Mouse (Mus musculus): ENCODE measurements around the gene Gbp5.

Gbp5 gene

DNA sequence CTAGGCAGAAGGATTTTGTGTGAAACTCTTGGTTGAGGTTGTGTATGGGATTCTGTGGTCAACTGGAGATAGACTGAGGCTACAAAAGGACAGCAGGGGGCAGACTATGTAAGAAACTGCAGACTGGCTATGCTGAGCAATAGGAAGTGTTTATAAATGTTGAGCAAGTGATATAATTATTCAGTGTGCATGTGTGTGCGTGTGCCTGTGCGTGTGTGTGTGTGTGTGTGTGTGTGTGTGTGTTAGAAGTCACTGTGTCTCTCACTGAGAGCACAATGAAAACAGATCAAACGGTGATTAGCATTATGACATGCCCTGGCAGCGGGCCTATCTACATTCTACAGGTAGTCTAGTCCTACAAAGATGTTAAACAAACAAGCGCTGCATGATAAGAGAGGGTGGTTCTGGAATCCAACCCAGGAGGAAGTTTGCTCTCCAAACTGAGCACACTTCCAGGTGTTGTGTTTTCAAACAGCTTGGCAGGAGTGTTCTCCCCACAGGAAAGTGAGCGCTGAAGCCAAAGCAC is at the start of gene Gbp5:
Gbp5 (plus strand) TSS at position 443 of the 526 bp plus-strand sequence.
- DNase-seq (ENCODE audit: low read depth): no peak

DNA sequence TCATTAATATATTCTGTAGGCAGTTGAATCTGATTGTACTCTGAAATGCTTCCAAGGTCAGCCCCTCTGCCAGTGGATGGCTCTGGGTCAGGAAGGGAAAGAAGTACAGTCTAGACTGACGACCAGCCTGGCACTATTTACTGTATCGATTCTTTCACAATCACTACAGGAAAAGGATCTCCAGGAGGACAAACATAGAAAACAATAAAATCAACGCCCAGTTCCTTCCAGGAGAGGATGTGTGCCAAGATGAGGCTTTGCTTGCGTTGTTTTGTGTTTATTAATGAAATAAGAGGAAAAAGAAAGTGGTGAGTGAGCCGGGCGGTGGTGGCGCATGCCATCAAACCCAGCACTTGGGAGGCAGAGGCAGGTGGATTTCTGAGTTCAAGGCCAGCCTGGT is 39.6 kb upstream of the Gbp5 start:
- DNase-seq (ENCODE audit: low read depth): no peak

DNA sequence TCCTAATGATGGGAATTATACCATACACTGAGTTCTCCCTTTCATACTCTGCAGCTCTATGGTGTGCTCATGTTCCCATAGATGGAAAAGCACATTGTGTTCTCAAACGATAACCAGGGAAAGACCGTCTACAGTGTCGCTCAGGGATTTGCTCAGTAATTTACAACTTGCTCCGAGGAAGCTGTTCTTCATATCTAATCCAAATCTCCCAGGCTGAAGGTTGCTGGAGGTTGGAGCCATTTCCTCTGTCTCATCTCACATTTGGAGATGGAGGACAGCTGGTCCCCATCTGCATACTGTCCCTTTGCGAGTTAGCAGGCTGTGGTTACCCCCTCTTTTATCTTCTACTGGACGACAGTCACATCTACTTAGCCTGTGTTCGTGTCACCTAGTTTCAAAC is 34.5 kb upstream of the Gbp5 start:
- no peak for DNase-seq (ENCODE audit: low read depth)

DNA sequence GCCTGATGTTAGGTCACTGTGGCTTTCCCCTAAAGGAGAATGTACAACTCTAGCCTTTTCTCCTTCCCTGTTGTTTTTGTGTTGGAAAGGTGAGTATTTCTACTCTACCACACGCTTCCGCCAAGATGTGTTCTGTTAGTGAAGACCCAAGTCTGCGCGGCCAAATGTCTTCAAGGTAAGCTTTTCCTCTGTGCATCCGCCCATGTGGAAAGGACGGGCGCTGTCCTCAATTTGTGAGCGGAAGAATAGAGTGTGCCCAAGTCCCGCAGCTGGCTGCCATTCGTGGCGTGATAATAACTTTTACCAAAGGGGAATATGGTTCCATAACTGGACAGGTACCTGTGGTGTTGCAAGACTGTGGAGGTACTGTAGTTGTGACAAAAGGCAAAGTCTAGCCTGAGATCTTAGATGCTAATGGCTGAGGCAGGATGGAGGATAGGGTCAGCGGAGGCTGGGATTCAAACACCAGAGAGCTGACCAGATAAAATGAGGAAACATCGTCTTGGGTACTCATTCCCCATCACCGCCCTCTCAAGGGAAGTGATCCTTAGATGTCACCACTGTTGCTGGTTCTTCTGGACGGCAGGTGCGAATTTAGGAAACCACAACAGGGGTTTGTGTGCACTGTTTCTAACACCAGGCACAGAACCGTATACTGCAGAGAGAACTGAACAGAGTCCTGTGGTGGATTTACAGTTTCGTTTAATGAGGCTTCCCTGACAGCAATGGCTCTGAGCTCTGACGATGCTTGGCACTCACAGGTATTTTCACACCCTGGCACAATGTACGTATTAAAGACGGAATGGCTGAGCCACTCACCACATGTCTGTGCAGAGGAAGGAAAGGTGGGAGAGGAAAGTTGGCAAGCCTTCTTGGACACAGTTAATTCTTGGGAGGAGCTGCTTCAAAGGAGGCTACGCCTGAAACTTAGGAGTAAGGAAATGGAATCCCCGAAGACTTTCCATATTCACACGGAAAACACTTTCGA is 30.7 kb upstream of the Gbp5 start:
- DNase-seq (ENCODE audit: low read depth): no peak

DNA sequence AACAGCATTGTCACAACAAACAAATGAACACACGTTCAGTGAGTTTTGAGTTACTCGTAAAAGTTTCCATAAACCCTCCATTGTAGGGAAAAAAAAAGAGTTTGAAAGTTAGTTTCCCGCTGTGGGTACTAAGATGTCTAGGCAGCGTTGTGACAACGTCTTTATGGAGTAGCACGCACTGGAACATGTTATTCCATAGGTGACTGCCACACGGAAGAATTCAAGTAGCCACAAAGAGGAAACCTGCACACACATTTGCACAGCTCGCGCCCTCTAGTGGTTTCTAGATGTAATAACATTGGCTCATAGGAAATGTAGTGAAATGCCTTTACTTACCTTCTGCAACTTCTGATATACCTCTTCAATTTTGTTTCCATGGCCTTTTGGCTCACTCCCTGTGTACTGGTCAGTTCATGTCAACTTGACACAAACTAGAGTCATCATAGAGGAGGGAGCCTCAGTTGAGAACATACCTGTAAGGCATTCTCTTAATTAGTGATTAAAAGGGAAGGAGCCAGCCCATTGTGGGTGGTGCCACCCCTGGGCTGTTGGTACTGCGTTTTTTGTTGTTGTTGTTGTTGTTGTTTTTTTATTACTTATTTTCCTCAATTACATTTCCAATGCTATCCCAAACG is 19.3 kb upstream of the Gbp5 start:
- DNase-seq (ENCODE audit: low read depth): no peak

DNA sequence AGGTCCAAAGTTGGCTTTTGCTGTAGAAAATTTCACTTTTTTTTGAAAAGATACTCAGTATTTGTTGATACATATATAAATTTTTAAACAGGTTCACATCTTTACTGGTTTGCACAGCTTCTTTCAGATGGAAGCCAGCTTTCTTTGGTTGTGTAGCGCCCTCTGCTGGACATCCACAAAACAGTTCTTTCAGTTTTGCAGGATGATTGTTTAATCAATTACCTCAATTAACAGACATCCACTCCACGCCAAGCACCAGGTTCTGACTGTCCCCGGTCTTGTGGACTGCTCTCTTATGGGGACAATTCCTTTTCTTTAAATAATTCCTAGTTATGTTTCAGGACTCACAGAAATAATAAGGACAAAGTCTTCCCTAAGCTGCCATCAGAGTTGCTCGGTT is 17.9 kb upstream of the Gbp5 start:
- no peak for DNase-seq (ENCODE audit: low read depth)

DNA sequence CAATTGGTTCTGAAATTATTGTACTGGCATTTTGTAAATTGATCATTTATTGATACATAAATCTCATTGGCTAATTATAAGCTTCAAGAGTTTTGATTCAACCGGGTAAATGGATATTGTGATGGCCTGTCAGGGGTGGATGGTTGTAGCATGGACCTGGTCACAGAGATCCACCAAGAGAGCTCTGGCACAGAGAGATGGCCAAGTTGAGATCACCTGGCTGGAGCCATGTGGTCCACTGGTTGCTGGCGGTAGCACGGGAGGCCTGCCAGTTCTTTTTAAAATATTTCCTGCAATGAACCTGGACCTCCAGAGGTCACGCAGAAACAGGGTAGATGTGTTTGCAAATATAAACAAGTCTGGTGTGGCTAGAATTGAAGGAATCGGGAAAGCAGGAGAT is 15.9 kb upstream of the Gbp5 start:
- no peak for DNase-seq (ENCODE audit: low read depth)

DNA sequence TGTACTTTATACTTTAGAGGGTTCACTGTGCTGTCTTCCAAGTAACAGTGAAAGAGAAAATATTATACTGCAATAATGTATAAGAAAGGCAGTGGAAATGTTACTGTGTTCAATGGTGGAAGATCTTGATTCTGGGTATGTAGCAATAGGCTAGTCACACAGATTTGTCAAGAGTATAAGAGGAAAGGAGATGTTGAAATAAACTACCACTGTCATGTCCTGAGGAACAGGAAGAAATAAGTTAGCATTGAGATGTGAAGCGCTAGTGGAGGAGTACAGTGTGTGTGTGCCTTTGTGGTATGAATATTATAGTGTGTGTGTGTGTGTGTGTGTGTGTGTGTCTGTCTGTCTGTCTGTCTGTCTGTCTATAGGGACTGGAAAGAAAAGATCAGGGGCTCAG is 15.4 kb upstream of the Gbp5 start:
- no peak for DNase-seq (ENCODE audit: low read depth)

DNA sequence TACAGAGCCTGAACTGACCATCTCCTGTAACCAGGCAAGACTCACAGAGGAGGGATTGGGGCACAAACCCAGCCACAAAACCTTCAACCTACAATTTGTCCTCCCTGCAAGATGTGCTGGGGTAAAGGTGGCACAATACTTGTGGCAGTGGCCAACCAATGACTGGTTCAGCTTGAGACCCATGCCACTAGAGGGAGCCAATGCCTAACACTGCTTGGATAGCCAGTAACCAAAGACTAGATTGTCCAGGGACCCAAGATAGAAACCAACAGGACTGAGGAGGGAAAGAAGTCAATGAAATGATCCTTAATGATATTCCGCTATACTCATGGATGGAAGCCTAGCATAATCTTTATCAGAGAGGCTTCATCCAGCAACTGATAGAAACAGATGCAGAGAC is 3.3 kb upstream of the Gbp5 start:
- DNase-seq (ENCODE audit: low read depth): no peak

DNA sequence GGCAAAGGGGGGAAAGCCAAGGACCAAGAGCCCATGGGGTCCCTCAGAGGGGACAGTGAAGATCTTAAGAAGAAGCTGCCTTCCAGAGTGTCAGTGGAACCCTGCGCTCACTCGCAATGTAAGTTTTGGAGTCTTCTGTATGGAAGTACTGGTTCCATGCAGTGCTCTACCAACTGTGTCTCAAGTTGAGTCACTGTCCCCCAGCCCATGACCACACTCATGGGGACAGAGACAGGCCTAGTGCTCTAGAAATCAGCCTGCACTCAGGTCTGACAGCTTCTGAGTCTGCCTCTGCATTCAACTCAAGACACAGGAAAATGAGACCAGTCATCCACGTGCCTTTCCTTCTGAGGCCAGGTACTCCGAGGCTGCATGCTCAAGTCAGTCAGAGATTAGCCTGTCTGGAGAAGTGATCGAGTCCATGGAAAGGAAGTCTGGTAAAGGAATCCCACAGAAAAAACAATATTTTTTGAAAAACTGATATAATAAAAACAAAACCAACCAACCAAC is 1.4 kb downstream of the Gbp5 start:
- no peak for DNase-seq (ENCODE audit: low read depth)

DNA sequence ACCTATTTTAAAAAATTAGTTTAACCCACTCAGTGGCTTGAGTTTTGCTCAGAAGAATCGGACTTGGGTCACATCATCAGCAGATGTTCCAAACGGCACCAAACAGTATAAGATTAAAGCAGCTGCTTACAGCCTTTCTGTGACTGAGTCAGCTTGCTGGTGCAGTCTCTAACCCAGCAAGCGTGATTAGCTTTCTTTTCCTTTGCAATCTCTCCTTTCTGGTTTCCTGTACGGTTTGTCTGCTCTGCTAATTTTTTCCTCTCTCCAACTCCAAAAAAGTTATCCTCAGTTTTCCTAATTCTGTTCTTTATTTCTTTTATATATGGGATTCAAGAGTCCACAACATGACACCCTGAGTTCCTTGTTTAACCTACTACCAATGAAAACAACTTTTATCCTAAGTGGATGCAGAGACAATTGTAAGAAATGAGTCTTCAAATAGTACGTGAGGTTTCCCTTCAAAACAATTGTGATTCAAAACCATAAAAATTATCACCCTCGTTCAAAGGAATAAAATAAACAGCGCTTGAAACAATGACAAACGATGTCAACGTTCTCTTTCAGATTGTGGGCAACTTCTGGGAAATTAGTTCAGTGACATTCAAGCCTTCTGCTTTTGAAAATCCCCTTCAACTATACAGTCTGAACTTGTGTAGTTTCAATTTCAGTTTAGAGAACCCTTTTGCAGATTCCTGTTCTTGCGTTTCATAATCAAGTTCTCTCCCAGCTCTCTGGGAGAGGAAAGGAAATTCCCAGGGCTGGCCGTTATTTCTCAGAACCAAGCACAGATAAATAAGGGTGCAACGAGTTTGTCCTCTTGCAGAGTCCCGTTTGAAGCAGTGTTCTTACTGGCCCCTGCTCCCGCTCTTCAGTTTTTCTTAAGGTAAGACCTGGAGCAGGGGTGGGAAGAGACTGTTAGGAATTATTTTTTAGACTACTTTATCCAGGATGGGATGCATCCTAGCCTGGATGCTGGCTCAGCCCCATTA is 2.6 kb downstream of the Gbp5 start:
- DNase-seq (ENCODE audit: low read depth): no peak

DNA sequence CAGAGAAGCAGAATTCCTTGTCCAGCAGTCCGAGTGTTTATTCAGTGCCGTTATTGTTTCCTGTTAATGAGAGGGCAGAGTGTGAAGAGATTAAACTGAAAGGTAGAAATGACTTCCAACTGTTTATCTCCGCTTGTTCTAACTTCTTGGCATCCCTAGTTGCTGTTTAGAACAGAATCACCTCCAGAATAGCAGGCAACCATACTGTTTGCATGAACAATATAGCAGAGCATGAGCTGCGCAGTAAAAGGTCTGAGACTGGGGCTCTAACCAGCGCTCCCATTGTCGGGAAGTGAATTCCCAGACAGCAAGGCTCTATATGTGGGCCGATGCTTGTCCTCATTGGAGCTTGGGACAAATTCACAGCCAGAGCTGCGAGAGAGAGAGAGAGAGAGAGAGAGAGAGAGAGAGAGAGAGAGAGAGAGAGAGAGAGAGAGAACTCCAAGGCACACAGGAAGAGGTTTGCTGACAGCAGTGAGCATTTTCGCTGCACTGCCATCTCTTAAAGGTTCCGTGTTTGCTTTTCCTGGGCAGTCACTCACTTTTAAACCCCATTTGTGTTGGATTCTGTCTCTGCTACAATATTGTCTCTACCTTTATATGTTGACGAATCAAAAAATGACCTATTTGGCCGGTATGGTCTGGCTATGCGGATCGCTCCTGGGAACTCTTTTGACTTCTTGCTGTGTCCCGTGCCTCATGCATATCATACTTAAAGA is 3.5 kb downstream of the Gbp5 start:
- no peak for DNase-seq (ENCODE audit: low read depth)

DNA sequence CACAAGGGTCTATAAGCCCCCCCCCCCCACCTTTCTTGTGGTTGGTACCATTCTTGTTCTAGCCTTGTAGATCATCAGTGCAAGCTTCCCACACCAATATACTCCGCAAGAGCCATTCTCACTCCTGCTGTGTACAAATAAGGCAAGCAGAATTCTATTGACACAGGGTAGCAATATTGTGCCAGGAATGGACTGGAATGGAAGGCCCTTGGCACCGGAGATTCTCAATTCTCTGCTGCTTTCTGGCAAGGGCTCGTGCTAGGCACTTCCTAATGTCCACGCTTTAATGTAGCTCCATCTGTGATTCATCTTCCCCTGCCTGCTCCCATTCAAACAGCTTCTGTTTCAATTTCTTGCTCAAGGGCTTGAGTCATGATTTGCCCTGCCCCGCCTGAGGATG is 5.2 kb downstream of the Gbp5 start:
- DNase-seq (ENCODE audit: low read depth): no peak

DNA sequence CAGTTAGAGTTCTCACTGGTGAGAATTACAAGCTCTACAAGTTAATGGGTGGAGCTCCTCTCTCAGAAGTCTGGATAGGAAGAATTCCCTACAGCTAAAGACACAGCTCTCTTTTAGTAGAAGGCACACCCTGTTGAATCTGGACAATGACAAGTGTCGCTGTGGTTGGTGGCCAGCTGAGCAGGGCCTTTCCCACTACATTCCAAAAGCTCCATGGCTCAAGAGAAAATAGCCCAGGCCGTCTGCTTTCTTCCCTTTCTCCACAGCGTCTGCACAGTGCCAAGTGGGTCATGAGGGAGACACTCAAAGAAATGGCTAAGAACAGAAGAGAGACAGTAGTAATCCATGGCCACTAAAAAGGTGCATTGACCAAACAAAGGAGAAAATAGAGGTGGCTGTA is 34.3 kb downstream of the Gbp5 start:
- DNase-seq (ENCODE audit: low read depth): no peak

DNA sequence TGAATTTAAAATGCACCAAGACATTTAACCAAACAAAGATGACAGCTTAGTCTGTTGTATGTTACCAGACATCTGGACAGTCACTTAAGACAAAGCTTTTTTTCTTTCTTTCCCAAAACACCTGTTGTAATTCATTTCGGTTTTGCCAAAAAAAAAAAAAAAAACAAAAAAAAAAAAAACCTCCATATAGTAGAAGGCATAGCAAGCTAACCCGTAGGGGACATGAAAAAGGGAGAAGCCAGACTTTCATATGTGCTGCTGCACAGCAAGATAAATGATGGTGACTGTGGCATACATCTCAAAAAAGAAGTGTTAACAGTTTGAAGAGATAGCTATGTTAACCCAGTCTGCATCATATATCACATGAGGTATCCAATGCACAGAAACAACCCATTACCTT is 35.8 kb downstream of the Gbp5 start:
- no peak for DNase-seq (ENCODE audit: low read depth)

DNA sequence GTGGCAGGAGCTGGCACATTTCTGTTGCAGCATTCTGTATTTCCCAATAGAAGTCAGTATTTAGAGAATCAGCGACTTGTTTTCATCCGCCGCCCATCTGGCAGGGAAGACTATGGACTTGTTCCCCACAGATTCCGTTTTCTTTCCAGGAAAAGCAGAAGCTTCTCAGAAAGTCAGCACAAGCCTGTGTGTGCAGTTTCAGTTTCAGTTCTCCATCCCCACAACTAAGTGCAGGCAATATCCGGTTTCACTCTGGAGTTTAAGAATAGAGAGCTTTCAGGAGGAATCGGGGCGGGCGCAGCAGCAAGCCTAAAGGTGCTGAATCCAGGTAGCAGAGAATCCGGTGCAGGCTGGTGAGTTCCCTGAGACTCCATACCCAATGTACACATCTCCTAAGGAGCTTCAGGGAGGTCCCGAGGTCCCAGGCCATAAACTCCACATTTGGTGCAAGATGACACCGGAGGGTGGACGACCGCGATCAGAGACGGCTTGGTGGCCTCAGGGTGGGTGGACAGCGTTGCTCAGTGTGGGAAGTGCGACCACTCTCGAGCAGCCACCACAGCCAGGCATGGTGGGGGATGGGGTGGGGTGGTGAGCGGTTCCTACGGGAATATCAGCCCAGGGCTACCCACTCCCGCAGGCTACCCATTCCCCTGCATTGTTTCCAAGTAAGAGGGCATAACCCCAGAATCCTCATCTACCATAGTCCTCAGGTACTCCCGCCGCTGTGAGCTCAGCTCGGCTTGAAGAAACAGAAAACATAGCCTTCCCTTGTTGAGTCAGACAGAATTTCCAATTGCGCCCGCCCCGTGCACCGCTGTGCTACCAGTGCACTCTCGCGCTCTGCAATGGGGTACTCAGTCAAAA is 36.5 kb downstream of the Gbp5 start, which contains the start of gene Gbp7:
Gbp7 (plus strand) TSS at position 256 of the 867 bp plus-strand sequence.
- DNase-seq (ENCODE audit: low read depth): peak; percentile 28

DNA sequence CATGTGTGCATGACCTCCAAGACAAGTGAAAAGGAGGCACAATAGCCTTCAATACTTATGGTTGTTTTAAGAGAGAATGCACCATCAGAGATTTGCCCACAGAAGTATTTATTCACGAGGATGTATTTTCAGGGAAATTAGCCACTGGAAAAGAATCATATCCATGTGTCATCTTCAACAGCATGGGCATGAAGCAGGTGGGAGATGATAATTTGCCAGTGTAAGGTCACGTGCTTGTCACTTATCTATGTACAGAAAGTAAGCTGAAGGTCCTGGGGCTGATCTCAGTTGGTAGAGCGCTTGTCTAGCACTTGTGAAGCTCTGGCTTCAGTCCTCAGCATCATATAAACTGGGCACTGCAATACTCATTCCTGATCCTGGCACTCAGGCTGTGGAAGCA is 37.8 kb downstream of the Gbp5 start:
- DNase-seq (ENCODE audit: low read depth): no peak

DNA sequence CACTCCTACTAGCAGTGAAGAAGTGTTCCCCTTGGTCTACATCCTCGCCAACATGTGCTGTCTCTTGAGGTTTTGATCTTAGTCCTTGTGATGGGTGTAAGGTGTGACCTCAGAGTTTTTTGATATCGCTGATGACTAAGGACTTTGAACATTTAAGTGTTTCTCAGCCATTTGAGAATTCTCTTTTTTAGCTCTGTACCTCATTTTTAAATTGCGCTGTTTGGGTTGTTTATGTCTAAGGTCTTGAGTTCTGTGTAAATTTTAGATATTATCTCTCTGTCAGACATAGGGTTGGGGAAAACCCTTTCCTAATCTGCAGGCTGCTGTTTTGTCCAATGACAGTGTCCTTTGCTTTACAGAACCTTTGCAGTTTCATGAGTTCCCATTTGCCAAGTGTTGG is 39.4 kb downstream of the Gbp5 start:
- no peak for DNase-seq (ENCODE audit: low read depth)

DNA sequence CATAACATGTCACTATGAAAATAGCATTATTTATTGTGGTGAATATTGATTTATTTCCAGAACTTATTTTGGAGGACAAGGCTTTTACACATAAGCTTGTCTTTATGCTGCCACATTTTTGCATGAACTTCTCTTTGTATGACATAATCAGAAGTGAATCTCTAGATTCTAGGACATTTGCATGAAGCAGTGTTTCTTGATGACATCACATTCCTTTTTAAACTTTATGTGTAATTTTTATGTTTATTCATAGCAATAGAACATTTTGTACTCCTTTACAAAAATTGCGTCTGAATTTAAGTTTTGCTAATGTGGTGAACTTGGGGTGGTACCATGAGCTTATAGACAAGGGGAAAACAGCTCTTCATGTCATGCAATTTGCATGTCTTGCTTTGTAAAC is 41.9 kb downstream of the Gbp5 start:
- DNase-seq (ENCODE audit: low read depth): no peak

DNA sequence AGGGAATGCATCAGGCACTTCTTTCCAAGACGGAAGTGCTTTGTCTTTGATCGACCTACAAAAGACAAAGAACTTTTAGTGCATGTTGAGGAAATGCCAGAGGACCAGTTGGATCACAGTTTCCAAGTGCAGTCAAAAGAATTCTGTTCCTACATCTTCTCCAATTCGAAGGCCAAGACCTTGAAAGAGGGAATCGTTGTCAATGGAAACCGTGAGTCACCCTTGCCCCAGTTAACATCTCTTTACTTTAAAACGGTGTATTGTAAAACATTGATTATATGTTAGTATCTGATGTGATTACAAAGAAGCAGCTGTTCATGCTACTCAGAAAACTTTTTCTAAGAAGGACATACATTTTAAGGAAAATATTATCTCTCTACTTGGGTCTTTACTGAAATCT is 47.6 kb downstream of the Gbp5 start:
- no peak for DNase-seq (ENCODE audit: low read depth)
